Mouse (Mus musculus): ENCODE data around the gene 4930453N24Rik.

4930453N24Rik gene

DNA sequence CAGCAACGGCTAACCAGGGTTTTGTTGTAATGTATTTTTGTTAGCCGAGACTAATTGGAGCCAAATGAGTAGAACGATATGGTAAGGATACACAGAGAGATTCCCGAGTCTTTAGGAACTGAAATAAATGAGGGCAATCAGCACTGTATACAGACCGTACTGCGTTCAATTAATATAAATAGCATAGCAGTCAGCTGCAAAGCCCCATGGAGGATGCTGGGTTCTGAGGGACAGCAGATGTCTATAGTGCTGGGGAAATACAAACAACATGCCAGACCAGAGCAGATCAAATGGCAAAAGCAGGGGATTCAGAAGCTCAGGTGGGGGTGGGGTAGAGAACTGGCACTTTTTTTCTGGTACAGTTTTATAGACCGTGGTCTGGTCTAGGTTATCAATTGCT is 51.9 kb downstream of the 4930453N24Rik start:
- DNase-seq, result no peak

DNA sequence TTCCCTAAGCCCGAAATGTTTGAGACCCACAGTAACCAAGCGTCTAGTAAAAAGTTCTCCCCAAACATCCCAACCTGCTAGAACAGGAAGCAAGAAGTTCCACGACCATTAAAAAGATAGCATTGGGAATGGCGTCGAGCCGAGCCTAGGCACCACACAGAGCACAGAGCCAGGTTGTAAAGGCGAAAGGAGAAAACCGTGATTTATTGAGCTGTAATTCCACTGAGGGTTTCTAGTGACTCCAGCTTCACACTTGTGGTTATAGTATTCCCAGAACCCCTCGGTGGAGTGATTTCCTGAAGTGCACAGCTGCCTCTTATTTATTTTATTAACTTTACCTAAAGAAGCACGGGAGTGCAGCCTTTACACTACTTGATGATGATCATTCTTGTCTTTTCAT is 53.1 kb downstream of the 4930453N24Rik start:
- no peak for DNase-seq

DNA sequence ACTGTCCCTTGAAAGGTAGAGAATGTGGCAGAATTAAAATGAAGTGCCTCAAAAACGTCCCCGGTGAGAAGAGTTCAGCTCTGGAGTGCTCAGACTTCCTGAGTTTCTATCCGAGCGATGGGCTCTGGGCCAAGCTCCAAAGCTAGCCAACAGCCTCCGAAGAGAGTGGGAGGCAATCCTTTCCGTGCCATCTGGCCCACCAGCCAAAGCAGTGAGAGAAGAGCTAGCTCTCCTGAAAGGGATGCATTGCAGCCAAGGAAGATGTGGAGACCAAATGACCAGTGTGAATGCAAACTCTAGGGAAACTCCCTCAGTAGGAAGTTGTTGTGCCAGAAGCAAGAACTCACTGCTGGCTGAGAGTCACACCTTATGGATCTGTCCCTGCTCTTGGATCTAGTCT is 59.1 kb downstream of the 4930453N24Rik start:
- DNase-seq, result peak; percentile 76 to 81
